Mouse (Mus musculus): ENCODE measurements around the gene Ly6g6e.
A peak's percentile ranks its signal among the peaks of the same experiment; 100 is the strongest.

Ly6g6e gene

DNA sequence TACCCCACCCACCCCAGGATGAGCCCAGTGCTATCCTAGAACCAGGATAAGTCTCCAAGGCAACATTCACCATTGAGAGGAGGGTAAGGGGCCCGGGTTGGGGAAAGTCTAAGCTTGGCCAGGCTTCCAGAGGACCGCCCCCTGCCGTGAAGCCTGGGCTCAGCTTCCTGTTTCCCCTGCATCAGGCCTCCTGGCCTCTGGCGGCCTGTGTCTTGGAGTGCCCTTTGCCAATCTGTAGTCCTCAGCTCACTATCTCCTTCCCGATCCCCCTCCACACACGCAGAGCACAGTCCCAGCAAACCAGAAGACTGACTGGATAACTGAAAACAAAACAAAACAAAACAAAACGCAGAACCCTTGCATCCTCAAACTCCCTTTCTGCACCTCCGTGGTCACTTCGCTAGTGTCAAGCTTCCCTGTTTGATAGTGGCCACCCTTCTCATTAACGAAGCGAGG lies 27.1 kb upstream of the Ly6g6e start, which contains the start of gene Clic1:
Gene Clic1 (plus strand): TSS at position 406 of the 456 bp plus-strand sequence.
- peak; percentile 85 for DNase-seq (ENCODE audit: extremely low spot score)

DNA sequence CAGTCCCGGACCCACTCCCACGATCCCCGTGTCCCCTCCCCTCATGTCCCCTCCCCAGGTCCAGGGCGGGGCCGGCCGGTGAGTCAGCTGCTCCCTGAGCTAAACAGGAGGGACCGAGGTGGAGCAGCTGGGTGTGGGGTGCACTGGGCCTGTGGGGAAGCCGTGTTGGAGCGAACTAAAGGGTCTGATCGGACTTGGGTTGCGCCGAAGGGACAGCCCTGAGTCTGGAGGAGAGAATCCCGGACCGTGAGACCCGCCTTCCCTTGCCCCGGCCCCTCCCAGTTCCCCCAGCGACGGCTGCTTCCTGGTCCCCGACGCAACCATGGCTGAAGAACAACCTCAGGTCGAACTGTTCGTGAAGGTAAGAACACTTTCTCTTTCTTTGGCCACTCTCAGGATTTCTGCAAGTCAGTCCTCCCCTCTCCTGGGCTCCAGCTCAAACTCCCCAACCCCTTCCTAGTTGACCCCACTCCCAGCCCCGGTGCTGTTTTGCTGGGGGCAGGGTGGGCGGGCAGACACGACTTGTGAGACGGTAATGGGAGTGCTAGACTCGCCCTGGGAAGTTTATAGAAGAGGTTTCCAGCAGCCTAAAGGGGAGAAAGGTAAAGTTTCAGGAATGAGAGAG lies 26.5 kb upstream of the Ly6g6e start:
- DNase-seq (ENCODE audit: extremely low spot score): peak; percentile 81

DNA sequence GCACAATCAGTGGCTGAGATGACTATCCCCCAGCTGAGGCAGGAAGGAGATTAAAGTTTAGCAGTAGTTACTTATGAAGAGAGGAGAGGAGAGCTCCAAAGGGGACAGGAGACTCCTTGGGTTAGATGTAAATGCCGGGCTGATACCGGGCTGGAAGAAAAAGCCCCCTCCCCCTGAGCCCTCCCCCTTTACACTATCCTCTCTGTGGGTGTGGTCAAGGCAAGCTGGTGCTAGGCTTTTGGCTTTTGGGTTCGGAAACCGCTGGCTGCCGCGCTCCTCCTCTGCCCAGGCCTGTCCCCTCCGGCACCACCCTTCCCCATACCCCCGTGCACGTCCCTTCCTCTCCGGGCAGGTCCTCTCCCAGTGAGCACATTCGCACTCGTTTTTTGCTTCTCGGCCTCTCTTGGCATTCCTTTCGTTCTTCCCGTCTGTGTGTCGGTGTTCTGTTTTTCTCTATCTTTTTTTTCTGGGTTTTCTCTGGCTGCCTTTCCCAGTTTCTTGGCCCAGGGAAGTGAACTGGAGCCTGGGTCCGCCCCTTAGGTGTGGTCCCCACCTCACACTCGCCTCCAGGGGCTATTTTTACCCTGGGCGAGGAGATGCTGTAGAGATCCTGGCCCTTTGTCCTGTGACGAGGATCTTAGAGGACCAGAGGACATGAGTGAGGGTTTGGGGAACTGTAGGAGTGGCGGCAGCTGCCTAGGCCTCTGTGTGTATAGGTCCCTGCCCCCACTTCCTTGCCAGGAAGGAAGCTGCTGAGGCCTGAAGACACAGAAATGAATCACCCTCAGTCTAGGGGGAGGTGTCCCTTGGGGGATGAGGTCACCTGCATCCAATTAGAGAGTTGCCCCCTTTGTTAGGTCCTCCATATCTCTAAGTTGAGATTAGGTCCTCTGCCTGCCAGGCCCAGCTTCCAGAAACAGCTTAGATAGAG lies 25.3 kb upstream of the Ly6g6e start:
- DNase-seq (ENCODE audit: extremely low spot score): peak; percentile 79

DNA sequence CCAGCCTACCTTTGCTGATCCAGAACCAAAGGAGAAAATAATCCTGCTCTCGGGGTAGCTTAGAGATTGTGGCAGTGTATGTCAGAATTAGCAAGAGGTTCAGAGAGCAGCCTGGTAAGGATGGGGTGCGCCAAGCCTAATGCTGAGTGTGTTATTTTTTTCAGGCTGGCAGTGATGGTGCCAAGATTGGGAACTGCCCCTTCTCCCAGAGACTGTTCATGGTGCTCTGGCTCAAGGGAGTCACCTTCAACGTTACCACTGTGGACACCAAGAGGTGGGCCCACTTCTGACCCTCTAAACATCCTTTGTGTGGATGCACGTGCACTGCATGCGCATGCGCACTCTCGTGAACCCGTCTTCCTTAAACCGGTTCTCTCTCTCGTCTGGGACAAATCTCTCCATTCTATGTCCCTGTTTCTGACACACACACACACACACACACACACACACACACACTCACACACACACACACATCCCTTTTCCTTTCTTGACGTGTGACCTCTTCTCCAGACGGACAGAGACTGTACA lies 24.4 kb upstream of the Ly6g6e start:
- DNase-seq (ENCODE audit: extremely low spot score): no peak

DNA sequence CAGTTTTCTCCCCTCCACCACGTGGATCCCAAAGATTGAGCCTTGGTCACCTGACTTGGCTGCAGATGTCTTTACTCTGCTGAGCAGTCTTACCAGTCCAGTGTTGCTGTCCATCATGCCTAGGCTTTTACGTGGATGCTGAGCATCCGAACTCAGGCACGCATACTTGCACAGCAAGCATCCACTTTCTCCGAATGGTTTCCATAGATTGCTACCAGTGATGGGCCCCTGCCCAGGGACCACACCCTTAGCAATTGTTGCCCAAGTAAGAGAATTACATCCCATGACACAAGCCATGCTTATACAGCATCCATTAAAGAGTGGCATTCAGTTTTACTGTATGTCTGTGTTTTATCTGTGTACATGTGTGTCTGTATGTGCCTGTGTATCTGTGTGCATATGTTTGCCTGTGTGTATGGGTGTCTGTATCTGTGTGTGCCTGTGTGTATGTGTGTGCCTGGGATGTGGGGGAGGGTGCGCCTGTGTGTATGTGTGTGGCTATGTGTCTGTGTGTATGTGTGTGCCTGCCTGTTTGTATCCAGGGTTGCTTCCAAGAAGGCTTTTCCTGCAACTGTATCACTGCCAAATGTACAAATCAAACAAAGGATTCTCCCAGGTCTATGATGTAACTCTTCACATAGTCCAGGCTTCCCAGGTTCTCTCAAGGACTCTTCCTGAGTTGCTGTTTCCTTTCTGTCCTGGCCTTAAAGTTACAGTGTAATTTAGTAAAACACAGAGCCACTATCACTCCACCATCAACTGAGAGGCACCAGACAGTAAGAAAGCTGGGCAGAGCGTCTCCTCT lies 20.8 kb upstream of the Ly6g6e start:
- DNase-seq (ENCODE audit: extremely low spot score): no peak

DNA sequence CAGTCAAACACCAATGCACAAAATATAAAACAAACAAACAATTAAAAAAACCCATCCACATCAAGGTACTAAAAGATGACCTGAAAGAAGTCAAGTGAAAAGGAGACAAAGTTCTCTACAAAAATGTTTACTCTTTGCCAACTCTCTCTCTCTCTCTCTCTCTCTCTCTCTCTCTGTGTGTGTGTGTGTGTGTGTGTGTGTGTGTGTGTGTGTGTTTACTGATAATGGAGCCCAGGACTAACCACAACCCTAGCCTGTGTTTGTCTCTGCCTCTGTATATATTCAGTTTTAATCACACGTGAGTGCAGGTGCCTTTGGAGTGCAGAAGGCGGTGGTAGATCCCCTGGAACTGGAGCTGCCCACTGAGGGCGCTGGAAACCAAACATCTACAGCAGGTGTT lies 19.6 kb upstream of the Ly6g6e start:
- no peak for DNase-seq (ENCODE audit: extremely low spot score)

DNA sequence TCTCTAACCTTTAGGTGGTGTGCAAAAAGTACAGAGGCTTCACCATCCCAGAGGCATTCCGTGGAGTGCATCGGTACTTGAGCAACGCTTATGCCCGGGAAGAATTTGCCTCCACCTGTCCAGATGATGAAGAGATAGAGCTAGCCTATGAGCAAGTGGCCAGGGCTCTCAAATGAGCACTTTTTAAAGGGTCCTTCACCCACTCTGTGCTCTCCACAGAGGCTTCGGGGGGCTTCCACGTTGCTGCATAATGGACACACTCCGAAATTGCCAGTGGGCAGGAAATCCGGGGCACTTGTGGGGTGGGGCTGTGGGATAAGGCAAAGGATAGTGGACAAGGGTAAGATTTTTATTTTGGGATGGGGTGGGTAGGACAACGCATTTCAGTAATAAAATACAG lies 18.4 kb upstream of the Ly6g6e start:
- DNase-seq (ENCODE audit: extremely low spot score): no peak

DNA sequence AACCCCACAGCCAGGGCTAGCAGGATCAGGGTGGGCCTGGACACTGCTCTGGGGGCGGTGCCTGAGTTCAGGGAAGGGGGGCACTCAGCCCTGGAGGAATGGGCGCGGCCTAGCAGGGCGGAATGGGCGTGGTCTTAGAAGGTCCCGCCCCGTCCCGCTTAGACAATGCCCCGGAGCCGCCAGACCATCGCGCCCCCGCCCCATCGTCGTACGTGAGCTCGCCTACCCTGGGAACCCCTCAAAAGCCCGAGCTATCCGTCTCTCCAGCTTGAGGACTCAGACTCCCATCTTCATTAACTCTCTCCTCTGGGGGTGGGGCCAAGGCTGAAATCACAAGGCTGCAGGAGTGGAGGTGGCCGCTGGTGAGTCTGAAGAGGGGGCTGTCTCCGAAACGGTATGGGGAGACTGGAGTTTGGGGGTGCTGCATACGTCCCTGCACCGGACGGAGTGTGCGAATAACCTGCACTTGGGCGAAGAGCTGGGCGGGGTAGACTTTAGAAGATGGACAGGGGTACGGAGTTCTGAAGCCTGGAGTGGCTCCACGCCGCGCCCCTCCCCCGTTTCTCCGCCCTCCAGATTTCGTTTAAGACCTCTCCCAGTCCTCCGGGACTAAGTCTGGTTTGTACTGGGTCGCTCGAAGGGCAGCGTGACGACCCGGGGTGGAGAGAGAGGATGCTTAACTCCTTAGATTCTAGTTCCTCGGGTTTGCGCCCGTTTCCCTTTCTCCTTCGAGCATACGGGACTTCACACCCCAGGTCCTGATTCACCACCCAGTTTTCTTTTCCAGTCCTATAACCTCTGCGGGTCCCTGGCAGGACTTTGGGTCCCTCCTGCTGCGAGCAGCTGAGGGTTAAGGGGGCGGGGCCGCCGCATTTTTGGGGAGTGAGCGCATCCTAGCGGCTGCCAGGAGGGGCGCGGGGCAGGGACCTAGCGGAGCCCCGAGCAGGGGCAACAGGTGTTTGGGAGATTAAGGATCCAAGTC lies 17.5 kb upstream of the Ly6g6e start, which contains the start of gene Ddah2:
Gene Ddah2 (plus strand): TSS at position 125 of the 982 bp plus-strand sequence.
- DNase-seq (ENCODE audit: extremely low spot score): peak; percentile 95

DNA sequence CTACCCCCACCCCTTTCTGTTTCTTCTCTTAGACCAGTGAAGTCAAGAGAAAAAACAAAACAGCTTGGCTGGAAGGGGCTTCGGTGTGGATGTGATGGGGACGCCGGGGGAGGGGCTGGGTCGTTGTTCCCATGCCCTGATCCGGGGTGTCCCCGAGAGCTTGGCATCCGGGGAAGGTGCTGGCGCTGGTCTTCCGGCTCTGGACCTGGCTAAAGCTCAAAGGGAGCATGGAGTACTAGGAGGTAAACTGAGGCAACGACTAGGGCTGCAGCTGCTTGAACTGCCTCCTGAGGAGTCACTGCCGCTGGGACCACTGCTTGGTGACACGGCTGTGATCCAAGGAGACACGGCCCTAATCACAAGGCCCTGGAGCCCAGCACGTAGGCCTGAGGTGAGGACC lies 16.6 kb upstream of the Ly6g6e start:
- DNase-seq (ENCODE audit: extremely low spot score): no peak

DNA sequence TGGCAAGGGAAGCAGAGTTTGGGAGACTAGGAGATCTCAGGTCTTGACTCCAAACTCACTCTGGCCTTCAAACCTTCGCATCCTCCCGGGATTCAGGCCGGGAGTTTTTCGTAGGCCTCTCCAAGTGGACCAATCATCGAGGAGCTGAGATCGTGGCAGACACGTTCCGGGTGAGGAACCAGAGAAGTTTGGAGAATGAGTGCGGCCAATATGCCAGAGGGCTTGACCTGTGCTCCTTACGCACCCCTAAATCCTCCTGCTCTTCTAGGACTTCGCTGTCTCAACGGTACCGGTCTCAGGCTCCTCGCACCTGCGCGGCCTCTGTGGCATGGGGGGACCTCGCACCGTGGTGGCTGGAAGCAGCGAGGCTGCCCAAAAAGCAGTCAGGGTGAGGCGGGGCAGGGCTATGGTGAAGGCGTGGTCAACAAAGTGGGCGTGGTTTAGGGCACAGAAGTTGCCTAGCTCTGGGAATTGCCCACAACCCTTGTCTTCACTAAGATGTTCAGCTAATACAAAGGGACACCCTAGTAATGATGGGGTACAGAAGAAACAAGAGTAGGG lies 15.9 kb upstream of the Ly6g6e start:
- DNase-seq (ENCODE audit: extremely low spot score): no peak

DNA sequence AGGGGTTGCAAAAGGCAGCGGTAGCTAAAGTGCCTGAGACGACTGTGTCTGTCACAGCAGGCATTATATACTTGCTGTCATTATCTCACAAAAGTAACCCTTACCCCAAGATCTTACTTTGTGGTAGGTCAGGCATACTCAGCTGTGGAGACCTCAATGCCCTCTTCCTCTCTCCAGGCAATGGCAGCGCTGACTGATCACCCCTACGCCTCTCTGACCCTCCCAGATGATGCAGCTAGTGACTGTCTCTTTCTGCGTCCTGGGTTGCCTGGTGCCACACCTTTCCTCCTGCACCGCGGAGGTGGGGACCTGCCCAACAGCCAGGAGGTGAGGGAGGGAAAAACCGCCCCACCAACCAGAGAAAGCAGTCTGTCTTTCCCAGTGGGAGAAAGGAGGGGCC lies 15.4 kb upstream of the Ly6g6e start:
- no peak for DNase-seq (ENCODE audit: extremely low spot score)

DNA sequence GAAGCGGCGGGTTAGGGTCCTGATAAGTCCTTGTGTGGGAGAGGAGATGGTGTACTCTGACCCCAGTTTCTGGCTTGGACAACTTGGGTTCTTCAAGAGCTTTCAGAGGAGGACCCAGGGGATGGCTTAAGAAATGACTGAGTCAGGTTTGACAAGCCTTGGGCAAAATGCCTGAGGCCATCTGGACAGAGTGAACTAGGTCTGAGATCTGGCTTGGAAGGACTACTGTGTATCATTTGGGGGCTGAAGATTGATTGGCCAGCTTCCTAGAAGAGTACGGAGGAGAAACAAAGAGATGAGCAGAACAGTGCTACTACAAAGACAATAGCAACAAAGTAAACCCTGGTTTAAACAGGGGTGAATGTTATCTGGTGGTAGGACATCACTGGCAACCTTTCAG lies 13.2 kb upstream of the Ly6g6e start:
- no peak for DNase-seq (ENCODE audit: extremely low spot score)

DNA sequence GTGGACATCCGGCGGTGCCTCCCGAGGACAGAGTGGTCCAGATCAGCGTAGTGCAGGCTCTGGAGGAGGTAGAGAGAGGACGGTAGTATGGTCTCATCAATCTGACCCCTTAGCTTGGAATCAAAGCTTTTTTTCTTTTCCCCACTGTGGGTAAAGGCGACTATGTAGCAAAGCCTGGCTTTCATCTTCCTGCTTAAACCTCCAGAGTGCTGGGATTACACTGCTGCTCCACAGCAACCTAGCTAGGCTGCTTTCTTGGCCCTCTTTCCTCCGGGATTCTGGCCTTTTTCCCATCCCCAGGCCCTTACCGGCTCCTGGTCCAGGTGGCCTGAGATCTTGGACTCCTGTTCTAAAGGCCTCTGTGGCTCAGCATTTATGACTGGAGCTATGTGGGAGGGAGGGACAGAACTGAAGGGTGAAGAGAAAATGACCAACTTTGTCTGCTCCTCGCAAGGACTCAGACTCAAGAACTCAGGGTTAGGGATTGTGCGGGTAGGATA lies 12.3 kb upstream of the Ly6g6e start:
- DNase-seq (ENCODE audit: extremely low spot score): no peak

DNA sequence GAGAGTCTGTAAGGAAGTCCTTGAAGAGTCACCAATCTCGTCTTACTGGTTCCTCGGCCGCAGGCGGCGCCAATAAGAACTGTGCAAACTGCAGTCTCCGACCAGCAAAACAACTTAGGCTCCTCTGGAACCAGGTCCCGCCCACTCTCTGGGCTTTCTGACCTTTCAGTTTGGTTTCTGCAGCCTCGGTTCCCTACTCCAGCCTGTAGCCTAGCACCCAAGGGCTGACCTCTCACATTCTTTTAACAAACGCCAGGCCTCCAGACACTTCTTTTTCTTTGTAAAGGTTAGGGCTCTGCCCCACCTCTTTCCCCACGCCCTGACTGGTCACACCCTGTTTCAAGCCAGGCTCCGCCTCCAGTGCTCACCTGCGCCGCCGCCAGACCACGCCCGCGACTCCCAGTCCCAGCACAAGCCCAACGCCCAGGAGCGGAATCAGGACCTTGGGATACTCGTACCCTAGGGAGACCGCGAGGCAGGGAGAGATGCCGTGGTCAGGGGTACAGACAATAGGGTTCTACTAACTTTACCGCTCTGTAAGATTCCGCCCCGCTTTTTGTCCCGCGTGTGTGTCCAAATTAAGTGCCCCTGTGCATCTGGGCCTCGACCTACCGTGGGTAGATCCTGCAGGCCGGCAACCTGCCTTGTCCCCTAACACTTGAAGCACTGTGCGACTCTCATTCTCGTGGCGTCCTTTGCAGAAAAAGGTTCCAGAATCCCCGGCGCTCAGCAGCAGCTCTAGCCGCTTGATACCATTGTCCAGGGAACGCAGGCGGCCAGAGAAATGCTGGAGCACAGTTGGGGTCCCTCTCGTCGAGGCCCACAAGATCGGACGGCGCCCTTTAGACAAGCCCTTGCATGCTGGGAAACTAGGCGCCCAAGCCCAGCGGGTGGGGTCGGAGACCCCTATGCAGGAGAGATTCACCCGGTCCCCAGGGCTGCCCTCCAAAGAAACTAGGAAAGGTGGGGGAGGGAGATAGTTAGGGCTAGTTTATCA lies 11.5 kb upstream of the Ly6g6e start, which contains the start of gene Ly6g6c:
Gene Ly6g6c (plus strand): TSS at position 438 of the 997 bp plus-strand sequence.
- peak; percentile 61 for DNase-seq (ENCODE audit: extremely low spot score)

DNA sequence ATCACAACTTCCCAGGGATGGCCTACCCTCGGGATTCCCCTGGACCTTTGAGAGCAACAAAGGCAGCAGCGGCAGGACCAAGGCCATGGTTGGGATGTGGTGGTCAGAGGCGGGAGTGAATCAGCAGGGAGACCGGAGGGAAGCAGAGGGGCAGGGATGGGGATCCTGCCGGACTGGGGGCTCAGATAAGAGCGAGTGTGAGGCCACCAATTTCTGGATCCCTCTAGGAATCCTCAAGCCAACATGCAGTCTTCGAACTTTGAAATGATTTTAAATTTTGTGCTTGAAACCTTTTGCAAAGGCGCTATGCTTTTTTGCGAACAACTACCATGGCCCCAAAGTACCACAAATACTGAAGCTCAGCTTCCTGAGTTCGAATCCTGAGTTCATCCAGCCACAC lies 10.6 kb upstream of the Ly6g6e start, which contains the start of gene Mpig6b:
Gene Mpig6b (minus strand): TSS at position 101 of the 400 bp plus-strand sequence.
- no peak for DNase-seq (ENCODE audit: extremely low spot score)

DNA sequence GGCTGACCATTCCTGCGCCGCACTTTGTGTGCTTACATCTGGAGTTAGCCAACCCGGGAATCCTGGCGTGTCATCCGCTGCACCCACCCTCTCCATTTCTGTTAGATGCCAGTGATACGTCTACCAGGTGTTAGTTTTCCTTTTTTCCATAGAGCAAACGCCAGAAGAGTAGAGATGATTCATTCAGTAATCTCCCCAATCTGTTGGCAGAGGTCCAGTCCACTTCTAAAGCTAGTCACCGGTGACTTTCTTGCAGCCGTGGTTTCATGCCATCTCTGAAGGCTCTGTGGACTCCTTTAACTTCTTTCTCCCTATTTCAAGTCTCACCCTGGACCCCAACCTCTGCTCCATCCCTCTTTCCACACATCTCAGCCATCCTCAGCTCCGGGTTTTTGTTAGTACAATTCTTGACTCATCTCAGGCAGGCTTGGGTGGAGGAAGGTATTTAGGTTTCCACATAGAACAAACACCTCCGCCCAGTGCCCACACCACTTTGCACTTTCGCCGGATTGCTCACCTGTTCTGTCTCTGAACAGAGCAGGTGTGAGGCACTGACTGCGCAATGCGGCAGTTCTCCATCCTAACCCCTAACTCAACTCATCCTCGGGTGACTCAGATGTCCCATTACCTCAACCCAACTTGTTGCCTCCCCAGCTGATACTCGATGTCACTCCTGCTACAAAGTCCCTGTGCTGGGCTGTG lies 8.3 kb upstream of the Ly6g6e start:
- no peak for DNase-seq (ENCODE audit: extremely low spot score)

DNA sequence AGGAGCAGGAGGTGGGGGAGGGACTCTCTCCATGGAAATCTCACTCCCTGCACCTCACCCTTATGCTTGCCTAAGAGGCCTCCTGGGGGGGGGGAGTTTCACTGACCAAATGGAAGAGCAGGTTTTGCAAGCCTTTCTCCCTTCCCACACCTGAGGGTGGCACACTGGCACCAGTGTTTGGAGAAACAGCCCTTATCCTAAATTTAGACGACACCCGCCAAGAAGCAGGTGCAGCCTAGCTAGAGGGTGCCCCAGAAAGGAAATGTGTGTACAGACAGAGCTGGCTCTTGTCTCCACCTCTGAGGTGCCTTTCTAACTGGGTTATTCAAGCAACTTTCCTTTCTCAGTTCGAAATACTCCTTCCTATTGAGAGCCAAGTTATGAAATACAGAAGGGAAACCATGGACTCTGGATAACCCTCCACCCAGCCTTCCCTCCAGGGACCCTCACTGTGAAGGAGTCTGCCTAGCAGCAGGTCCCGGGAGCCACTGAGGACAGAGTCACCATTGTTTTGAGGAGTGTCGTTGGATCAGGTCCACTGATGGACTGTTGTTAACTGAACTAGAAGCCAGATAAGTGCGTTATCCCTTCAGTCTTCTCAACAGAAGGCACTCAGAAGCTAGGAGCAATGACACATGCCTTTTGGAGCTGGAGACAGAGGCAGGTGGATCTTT lies 6.0 kb upstream of the Ly6g6e start:
- DNase-seq (ENCODE audit: extremely low spot score): no peak

All from embryo, embryonic 9.5 days (tissue).